Mouse (Mus musculus) thymus, adult 2 months (tissue): ENCODE measurements at regions not wholly inside any gene's neighbourhood (a gene's known extent, or its start where the extent isn't known, plus 50 kb on each side); places are given as distances from the start of the nearest gene placed in this dataset.

Experiments used
- DNase-seq: peaks from one replicate; pipeline ENCODE4 v3.0.0; 2021
- H3K27ac ChIP-seq: fragments of 200-500 bp; 2 replicates; pipeline ENCODE4 v1.5.1; 2012; ENCODE audit warnings: low read length, control low read depth; ENCODE audit not compliant: control insufficient read depth, insufficient read depth
- H3K27me3 ChIP-seq: fragments of 200-500 bp; 2 replicates; pipeline ENCODE4 v1.6.1; 2012; ENCODE audit warnings: mild to moderate bottlenecking, low read length, moderate library complexity, mixed read lengths; ENCODE audit not compliant: control insufficient read depth, insufficient read depth
- H3K36me3 ChIP-seq: fragments of 200-500 bp; 2 replicates; pipeline ENCODE4 v1.6.1; 2012; ENCODE audit warnings: mild to moderate bottlenecking, low read length, moderate library complexity; ENCODE audit not compliant: control insufficient read depth, insufficient read depth
- H3K4me1 ChIP-seq: fragments of 200-500 bp; replicated peaks from 2 replicates; pipeline ENCODE4 v1.6.1; 2012; ENCODE audit warnings: low read length; ENCODE audit not compliant: control insufficient read depth, insufficient read depth
- H3K4me3 ChIP-seq: fragments of 200-500 bp; 2 replicates; pipeline ENCODE4 v1.5.1; 2012; ENCODE audit warnings: mild to moderate bottlenecking, low read length, control low read depth, moderate library complexity; ENCODE audit not compliant: control insufficient read depth, insufficient read depth
- CTCF ChIP-seq: fragments of 200-500 bp; IDR thresholded peaks from 2 replicates; pipeline ENCODE4 v1.5.1; 2012; ENCODE audit warnings: mild to moderate bottlenecking, control low read depth, low read length, moderate library complexity, borderline replicate concordance; ENCODE audit not compliant: control insufficient read depth, poor library complexity, insufficient read depth; ENCODE audit errors: extremely low read depth
- POLR2A ChIP-seq: fragments of 200-500 bp; IDR thresholded peaks from 2 replicates; pipeline ENCODE4 v1.6.1; 2012; ENCODE audit warnings: mild to moderate bottlenecking, low read length, control low read depth, moderate library complexity; ENCODE audit not compliant: control insufficient read depth, poor library complexity, insufficient read depth; ENCODE audit errors: extremely low read depth
- WGBS: fragments of 180-500 bp; shearing (Covaris S2); methylation state at CpG from one replicate; pipeline ENCODE4 v1.1.7; 2018; 5-methylcytosine and 5-hydroxymethylcytosine counted together

DNA sequence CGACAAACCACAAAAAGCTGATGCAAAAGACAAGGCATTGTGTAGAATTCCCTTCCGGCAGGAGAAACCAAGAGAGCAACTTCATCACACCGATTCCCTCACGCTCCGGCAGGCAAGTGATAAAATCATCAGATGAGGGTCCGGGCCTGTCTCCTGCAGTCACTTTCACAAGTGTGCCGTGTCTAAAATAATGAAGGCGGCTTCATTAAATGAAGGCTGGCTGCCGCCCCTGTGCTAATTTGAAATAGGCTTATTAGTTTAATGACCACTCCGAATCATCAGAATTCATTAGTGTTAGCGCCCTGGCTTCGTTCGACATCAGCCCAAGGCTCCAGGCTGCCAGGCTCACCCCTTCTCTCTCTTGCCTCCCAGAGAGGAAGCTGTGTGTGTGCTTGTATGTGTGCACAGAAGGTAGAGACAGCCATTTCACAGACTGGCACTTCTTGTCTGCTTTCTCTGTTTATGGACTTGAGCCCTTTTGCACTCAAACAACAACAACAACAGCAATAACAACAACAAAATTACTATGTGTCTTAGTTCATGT lies 508.3 kb upstream of the Tbx3 start:
- TF ChIP-seq CTCF (no peak), POLR2A (no peak)
- Histone ChIP-seq H3K36me3 (no peaks in the 10 kb centered on the region), H3K4me3 (no peak overlapping the region), H3K27me3 (no peaks in the 10 kb centered on the region), H3K4me1 (no peaks in the 10 kb centered on the region), H3K27ac (no peak overlapping the region)
- no peak for DNase-seq
- 94% methylated on average over 13 of the region's 13 CpGs for WGBS

GRCm38 (mm10) chr5:119167718-119168117 lies 502.8 kb upstream of the Tbx3 start:
- H3K4me3 ChIP-seq: no peak overlapping the region
- no peaks in the 10 kb centered on the region for H3K27me3 ChIP-seq
- DNase-seq: no peak
- 93% methylated on average over 17 of the region's 17 CpGs for WGBS
- H3K4me1 ChIP-seq: no peaks in the 10 kb centered on the region
- no peak for TF ChIP-seq CTCF
- no peak for TF ChIP-seq POLR2A
- H3K36me3 ChIP-seq: no peaks in the 10 kb centered on the region
- H3K27ac ChIP-seq: no peak overlapping the region

DNA sequence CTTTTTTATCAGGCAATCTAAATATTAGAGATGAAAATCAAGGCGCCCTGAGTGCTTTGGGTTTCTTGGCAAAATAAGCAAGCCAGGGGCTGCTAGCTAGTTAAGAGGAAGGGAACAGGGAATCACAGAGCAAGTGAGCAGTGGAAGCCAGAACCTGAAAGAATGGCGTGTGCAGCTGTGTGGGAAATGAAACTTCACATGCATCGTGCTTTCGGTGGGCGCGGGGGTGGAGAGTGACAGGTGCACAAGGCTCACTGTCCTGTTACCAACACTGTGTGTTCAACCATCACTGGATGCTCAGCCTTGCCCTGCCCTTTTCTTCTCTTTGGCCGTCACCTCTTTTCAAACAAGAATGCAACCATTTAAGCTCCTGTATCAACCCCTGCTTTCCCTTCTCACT lies 501.2 kb upstream of the Tbx3 start:
- no peaks in the 10 kb centered on the region for H3K27me3 ChIP-seq
- DNase-seq: no peak
- no peak overlapping the region for H3K4me3 ChIP-seq
- TF ChIP-seq CTCF: no peak
- no peak for TF ChIP-seq POLR2A
- no peak overlapping the region for H3K27ac ChIP-seq
- 89% methylated on average over 7 of the region's 7 CpGs for WGBS
- H3K36me3 ChIP-seq: no peaks in the 10 kb centered on the region
- no peaks in the 10 kb centered on the region for H3K4me1 ChIP-seq

DNA sequence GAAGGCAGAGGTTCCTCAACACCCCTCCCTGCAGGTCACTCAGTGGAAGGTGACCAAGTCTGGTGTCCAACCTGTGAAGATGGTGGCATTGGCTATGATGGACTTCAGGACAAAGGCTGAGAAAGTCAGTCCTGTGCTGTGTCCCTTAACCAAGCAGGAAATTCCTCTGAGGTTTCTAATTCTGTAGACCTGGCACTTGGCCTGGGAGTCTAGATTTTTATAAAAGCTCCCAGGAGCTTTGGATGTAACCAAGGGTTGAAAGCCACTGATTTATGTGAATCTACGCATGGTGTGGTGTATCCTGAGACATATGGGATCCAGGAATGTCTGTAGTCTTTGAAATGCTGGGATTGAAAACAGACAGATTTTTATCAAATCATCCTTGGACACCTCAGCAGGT lies 498.8 kb upstream of the Tbx3 start:
- DNase-seq: no peak
- H3K27me3 ChIP-seq: no peaks in the 10 kb centered on the region
- no peaks in the 10 kb centered on the region for H3K36me3 ChIP-seq
- WGBS: 80% methylated on average over 1 of the region's 1 CpGs
- no peak overlapping the region for H3K27ac ChIP-seq
- no peak overlapping the region for H3K4me3 ChIP-seq
- H3K4me1 ChIP-seq: no peaks in the 10 kb centered on the region
- TF ChIP-seq POLR2A: no peak
- no peak for TF ChIP-seq CTCF

GRCm38 (mm10) chr5:119178805-119179204 lies 491.7 kb upstream of the Tbx3 start:
- H3K27me3 ChIP-seq: no peaks in the 10 kb centered on the region
- H3K4me3 ChIP-seq: no peak overlapping the region
- TF ChIP-seq CTCF (no peak), POLR2A (no peak)
- no peaks in the 10 kb centered on the region for H3K36me3 ChIP-seq
- H3K4me1 ChIP-seq: no peaks in the 10 kb centered on the region
- no peak for DNase-seq
- no peak overlapping the region for H3K27ac ChIP-seq
- 48% methylated on average over 9 of the region's 9 CpGs for WGBS

DNA sequence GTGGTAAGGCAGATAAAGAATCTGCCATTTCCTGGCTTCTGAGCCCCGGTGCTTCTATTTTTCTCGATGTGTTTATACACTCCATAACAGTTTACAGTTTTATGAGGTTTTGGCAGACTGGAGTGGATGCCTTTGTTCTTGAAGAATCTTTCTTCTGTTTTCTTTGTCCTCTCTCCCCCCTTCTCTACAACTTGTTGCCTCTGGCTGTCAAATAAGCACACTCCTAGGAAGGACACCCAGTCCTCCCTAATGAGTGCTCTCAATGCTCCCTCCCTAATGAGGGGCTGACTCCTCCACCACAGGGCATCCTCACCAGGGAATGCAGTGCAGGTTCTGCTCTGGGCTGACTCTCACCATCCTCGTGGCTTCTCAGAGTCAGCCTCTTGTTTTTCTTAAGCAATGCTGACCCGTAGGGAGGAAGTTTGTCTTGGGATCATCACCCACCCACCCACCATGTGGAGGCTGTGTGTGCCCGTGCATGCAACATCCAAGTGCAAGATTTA lies 486.9 kb upstream of the Tbx3 start:
- no peak overlapping the region for H3K4me3 ChIP-seq
- no peak for DNase-seq
- 32% methylated on average over 5 of the region's 5 CpGs for WGBS
- no peak for TF ChIP-seq CTCF
- no peak for TF ChIP-seq POLR2A
- no peaks in the 10 kb centered on the region for H3K27me3 ChIP-seq
- no peaks in the 10 kb centered on the region for H3K36me3 ChIP-seq
- no peak overlapping the region for H3K27ac ChIP-seq
- H3K4me1 ChIP-seq: no peaks in the 10 kb centered on the region

GRCm38 (mm10) chr5:119186611-119187010 lies 483.9 kb upstream of the Tbx3 start:
- 92% methylated on average over 3 of the region's 3 CpGs for WGBS
- H3K27ac ChIP-seq: no peak overlapping the region
- no peak for DNase-seq
- H3K36me3 ChIP-seq: no peaks in the 10 kb centered on the region
- no peaks in the 10 kb centered on the region for H3K27me3 ChIP-seq
- no peak overlapping the region for H3K4me3 ChIP-seq
- H3K4me1 ChIP-seq: no peaks in the 10 kb centered on the region
- TF ChIP-seq POLR2A: no peak
- no peak for TF ChIP-seq CTCF
